ENCODE assay signal across 10 mouse cellular contexts in the genomic region with DNA sequence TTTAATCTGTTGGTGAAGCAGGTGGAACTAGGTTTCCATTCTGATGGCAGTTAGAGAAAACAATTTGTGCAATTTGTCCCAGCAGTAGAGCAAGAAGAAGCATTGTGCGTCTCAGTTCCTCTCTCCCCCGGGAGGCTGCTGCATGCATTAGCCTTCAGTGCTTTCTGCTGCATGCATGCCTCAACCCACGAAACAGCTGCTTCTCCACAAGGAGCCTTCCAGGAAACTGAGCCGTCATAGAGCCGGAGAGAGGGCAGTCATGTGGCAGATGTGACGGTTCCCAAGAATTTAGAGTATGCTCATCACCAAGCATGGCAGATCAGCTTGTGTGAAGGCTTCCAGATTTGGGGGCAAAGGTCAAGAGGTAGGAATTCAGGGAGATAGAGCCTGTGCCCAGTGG.
DNase-seq lines count a peak whose midpoint lies in the region; ATAC-seq lines count a peak whose summit lies in the region.
"Had no signal": no experiment of that assay in that cellular context is flagged by ENCODE, and none has a peak within 500 bp of the region (broad histone marks: within the 10 kb centered on the region; RNA-seq: fewer than 3 reads in every experiment).

No protein-coding gene starts in this region.

- ATAC-seq in kidney, embryonic 15.5 days (replicated peaks; ENCODE audit: low FRiP score) = peak; percentile 36; the same call in 1 of the 2 replicates
- ATAC-seq in granulocyte monocyte progenitor cell, adult 5-6 weeks (replicated peaks; ENCODE audit: poor library complexity, severe bottlenecking) = no peak
- ATAC-seq: liver, postnatal 0 days had no signal

- H3K27ac ChIP-seq in kidney, embryonic 15.5 days = no peak overlapping the region

- 0 out of 2 replicates have a peak, but pooled peaks cover 11% of the 10 kb centered on the region for H3K4me1 ChIP-seq in kidney, embryonic 15.5 days

- no peaks in the 10 kb centered on the region for H3K9me3 ChIP-seq in kidney, embryonic 15.5 days (replicated peaks)

- DNase-seq in kidney, postnatal 25 days = no peak
- peak; percentile 61 for DNase-seq in right cerebral cortex, adult 2 months (ENCODE audit: low spot score in 2 of 2)
- DNase-seq in right cerebral cortex, postnatal 14 days = no peak
- peak; percentile 41 to 48 for DNase-seq in layer of hippocampus, adult 8-10 months (ENCODE audit: low spot score in 2 of 2)
- DNase-seq in thymus, postnatal 4 days = no peak
- DNase-seq in urinary bladder, postnatal 10 days (ENCODE audit: low spot score) = no peak
- DNase-seq: gastrocnemius, postnatal 25 days; liver, postnatal 0 days had no signal

- no peaks in the 10 kb centered on the region for H3K27me3 ChIP-seq in kidney, embryonic 15.5 days

- no peaks in the 10 kb centered on the region for H3K36me3 ChIP-seq in kidney, embryonic 15.5 days

- H3K9ac ChIP-seq in kidney, embryonic 15.5 days = no peak overlapping the region
- H3K9ac ChIP-seq: liver, postnatal 0 days had no signal

- 33% methylated on average over 6 of the region's 6 CpGs for WGBS in kidney, embryonic 15.5 days

- no peak overlapping the region for H3K4me2 ChIP-seq in kidney, embryonic 15.5 days

- no peak overlapping the region for H3K4me3 ChIP-seq in kidney, embryonic 15.5 days (replicated peaks)

Comparison
In these comparisons a context has a peak if more than half of its experiments do, and no peak if none do; other contexts are left out.
1. DNase-seq: peak in right cerebral cortex, adult 2 months (2 of 2) and layer of hippocampus, adult 8-10 months (2 of 2); none in kidney, postnatal 25 days (0 of 2), right cerebral cortex, postnatal 14 days (single experiment), thymus, postnatal 4 days (single experiment) and urinary bladder, postnatal 10 days (single experiment).